Mouse (Mus musculus): ENCODE results near the gene Hmcn2.

Hmcn2 gene

DNA sequence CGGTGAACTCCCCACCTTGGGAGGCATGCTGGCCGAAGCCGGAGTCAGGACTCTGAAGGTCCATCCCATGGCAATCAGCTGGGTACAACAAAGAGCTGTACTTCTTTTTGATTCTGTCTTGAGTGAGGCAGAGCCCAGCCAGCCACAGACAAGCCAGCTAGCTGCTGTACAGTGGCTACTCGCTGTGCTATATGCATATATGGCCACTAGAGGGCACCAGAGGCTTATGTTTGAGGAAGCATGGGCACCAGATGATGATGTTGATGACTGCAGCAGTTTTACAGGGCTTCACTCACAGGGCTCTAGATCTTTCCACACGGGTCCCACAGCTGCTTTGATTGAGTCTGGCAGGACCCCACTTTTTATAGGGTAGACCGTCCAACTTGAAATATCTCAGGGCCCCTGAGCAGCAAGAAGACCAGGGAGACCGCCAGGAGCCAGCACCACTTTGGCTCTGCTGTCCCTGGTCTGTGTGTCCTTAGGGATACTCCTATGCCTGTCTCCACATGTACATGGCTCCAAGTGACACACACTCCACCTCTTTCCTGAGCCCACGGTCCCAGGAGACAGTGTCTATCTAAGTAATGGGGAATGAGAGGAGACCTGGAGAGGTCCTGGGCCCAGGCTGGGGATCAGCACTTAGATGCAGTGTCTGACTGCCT is 168.8 kb downstream of the Hmcn2 start:
- peak; percentile 92 for DNase-seq (ENCODE audit: low read depth)

DNA sequence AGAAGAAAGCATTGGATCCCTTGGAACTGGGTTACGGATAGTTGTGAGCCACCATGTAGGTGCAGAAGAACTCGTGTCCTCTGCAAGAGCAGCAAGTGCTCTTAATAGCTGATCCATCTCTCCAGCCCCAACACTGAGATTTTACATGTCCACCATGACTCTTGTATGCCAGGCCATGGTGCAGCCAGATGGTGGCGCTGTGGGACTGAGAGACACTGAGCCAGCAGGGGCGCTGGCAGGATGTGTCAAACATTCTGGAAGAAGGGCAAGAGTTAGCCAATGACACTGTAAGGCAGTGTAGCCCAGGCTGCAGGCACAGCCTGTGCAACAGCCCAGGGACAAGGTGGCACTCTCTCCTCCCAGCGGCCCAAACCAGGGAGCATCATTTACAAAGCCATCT is 170.0 kb downstream of the Hmcn2 start:
- DNase-seq (ENCODE audit: low read depth) = peak; percentile 68

DNA sequence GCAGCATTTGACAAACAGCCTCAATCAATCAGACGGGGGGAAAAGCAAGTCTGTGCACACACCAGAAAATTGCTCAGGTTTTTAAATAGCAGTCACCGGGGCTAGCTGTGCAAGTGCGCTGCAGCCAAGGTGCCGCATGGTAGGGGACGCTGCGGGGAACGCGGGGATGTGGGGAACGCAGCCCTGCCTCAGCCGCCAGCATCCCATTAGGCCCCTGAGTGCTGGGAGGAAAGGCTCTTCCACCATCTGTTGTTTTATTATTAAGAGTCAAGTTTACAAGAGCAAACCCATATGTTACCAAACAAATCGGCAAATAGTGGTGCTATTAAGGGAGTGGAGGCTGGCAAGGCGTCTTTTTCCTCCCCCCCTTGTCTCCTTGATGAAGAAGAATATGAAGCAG is 175.0 kb downstream of the Hmcn2 start:
- no peak for DNase-seq (ENCODE audit: low read depth)

DNA sequence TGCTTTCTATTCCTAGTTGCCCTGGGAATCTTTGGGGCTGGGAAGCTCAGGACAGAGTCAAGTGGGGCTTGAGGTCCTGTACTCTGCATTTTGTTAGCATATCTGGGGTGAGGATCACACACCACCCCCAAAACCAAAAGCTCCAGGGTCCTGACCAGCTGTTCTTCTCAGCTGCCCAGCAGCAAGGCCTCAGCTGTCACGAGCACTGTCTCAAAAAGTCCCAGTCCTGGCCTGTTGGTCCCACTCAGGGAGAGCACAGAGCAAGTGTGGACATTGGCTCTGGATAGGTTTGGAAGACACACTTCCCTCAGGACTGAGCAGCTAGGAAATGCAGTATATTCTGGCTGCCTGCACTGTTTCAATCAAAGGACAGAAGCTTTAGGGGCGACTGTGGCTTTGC is 176.3 kb downstream of the Hmcn2 start:
- DNase-seq (ENCODE audit: low read depth) = no peak

DNA sequence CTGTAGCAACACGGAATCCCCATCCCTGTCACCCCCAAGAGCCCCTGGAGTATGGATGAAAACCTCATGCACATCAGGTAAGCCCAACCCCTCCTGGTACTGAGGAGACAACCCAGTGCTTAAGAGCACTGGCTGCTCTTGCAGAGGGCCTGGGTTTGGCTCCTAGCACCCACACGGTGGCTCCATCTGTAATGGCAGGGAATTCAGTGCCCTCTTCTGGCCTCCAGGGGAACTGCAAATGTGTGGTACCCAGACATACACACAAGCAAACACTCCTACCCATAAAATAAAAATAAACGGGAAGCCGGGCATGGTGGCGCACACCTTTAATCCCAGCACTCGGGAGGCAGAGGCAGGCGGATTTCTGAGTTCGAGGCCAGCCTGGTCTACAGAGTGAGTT is 178.1 kb downstream of the Hmcn2 start:
- DNase-seq (ENCODE audit: low read depth) = peak; percentile 24

DNA sequence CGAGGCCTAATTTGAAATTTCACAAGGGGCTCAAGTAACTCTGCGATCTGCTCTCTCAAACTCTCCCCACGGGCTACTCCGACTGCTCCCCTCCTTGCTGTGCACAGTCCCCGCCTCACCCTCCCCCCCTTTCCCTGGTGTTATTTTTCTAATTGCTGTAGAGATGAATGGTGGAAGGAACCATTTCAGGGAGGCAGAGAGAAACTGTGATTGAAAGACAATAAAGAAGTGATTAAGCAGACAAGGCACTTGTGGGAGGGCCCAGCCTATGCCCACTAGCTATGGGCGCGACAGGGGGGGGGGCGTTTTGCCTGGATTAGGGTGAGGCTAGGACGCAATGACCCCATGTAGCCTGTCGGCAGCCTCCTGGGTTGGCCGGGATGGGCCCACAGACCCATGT is 179.0 kb downstream of the Hmcn2 start:
- DNase-seq (ENCODE audit: low read depth) = no peak

DNA sequence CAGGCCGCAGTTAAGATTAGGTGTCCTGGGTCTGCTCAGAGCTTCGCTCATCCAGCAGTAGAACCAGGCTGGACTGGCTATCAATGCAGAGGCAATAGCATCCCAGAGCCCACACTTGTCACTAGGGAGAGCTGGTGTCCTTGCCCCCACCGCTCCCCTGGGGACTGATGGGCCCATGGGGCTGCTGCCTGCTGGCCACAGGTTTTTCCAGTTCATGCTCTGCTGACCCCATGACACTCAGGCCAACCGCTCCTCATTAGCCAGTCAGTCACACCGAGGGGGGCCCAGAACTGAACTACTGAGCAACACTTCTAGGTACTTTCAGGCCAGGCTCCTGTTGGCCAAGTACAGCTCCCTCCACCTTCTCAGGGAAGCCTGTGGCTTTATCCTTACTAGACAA is 180.1 kb downstream of the Hmcn2 start:
- DNase-seq (ENCODE audit: low read depth) = no peak

DNA sequence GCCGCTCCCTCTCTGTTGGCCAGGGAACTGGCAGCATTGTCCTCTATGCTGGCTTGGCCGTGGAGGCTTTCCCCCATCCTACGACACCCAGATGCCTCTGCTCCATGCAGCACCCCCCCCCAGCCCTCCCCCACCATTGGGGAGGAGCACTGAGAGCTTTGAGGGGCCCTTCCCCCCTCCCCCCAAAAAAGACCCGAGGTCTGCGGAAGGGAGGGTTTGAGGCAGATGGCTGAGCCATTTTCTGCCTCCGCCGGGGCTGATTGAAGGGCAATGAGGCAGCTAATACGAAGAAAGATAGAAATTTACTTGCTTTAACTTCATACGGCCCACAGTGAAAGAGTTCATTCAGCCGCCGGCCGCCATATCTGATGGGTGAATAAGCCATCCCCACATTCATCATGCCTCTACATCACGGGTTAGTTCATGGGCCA is 180.8 kb downstream of the Hmcn2 start:
- no peak for DNase-seq (ENCODE audit: low read depth)

DNA sequence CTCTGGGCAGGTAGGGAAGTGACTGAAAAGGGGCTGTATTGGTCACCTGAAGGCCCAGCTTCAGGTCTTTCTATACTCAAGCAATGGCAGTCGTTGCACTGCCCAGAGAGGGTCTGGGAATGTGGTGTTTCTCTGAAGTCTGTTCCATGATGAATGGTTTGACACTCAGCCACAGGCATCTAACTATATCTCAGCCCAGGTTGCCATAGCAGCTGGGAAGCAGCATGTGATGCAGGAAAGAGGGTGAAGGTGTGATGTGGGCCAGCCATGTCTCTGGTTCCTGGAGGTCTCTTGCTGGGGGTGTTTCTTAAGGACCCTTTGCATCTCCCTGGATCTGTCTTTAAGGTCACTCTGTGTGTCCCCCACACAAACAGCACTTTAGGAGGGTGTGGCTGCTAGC is 181.9 kb downstream of the Hmcn2 start:
- DNase-seq (ENCODE audit: low read depth) = no peak

DNA sequence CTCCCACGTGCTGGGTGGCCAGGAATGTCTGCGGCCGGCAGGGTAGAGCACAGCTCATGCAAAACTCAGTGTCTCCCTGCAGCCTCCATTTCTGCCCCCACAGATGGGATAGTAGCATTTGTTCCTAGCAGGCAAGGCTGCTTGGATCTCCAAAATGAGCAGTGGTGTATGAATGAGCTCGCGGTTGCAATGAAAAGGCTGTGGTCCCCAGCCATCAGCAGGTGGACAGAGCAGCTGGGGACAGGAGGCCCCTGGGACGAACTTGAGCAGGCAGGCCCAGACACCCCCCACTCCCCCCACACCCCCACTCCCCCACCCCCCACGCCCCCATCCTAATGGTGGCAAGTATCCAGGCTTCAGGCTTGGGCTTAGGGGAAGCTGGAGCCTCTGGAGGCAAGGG is 182.9 kb downstream of the Hmcn2 start:
- DNase-seq (ENCODE audit: low read depth) = no peak

DNA sequence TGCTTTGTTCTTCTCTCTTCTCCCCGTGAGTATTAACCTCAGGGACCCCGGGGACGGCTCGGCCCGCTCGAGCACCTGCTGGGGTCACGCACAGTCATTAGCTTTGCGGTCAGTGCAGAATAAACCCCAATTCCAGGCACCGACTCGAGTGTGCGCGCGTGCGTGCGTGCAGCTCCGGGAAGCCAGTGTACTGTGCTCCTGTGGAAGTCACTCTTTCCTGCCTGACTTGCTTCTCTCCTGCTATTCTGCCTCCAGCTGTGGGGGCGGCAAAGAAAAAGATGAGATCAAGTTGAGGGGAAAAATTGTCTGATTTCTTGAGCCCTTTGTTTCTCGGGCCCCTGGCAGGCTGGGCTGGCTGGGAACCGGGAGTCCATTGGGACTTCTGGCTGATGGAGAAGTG is 183.4 kb downstream of the Hmcn2 start:
- DNase-seq (ENCODE audit: low read depth) = no peak

DNA sequence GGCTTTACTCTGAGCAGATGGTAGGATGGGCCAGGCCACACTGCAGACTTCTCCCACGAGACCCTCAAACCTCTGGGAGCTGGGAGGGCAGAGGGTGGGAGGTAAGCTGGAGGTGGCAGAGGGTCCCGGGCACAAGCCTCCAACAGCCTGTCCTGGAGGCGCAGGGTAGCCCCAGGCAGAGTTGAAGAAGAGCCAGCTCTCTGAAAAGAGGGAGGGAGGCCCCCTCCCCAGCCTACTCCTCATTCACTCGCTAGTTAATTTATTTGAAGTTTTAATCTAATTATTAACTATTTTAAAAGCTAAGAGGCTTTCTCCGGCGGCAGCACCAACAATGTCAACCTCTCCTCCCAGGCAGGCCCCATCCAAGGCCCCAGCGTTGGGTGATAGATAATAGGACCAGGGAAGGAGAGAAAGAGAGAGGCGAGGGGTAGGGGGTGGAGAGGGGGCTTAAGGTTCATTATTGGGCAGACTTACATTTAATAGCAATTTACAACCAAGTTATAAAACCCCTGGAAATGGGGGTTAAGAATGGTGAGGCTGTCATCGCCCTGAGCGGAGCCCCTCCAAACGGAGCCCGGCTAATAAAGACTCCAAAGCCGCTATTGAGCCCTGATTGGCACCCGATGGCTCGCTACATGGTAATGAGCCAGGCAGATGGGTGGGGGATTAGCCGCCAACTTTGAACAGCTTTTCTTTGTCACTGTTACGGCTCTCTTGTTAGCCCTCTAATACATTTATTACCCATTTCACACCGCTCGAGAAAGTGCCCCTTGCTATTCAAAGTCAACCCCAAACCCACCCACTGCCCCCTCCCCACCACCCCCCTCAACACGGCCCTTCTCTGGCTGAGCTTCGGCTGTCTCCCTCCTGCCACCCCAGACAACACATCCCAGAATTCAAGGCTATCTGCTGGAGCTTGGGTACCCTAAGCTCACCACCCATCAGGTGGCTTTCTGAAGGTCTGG is 185.4 kb downstream of the Hmcn2 start:
- DNase-seq (ENCODE audit: low read depth) = no peak

DNA sequence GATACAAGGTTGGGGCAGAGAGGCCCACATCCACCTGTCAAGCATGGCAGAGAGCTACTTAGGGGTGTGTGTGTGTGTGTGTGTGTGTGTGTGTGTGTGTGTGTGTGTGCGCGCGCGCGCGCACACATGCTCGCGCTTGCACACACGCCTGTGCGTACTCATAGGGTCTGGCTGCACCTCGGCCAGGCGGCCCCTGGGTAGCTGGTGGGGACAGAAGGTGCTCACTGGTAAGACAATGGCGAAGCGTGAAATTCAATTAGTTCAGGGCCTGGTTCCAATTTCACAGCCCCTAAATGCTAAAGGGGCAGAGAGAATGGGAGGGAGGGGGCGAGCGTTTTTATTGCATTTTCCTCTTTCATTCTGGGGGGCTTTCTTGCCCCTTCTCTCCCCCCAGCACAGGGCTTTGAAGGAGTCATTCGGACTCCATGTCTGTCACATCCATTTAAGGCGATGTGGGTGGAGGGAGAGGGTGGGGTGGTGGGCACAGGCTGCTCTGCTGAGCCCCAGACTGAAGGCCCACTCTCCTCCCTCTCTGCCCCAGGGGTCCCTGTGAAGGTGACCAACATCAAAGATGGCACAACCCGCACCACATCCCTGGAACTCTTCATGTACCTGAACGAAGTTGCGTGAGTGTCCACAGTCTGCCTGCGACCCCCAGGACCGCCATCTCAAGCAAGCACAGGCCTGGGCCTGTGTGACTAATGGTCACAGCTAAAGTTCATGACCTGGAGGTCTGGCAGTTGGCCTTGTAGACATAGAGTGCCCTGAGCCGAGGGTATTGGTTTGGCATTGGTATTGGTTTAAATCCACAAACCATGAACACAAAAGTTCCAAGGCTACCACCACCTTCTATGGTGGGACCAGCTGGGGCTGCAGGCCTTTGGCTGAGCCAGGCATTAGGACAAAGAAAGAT is 186.3 kb downstream of the Hmcn2 start:
- DNase-seq (ENCODE audit: low read depth) = no peak

DNA sequence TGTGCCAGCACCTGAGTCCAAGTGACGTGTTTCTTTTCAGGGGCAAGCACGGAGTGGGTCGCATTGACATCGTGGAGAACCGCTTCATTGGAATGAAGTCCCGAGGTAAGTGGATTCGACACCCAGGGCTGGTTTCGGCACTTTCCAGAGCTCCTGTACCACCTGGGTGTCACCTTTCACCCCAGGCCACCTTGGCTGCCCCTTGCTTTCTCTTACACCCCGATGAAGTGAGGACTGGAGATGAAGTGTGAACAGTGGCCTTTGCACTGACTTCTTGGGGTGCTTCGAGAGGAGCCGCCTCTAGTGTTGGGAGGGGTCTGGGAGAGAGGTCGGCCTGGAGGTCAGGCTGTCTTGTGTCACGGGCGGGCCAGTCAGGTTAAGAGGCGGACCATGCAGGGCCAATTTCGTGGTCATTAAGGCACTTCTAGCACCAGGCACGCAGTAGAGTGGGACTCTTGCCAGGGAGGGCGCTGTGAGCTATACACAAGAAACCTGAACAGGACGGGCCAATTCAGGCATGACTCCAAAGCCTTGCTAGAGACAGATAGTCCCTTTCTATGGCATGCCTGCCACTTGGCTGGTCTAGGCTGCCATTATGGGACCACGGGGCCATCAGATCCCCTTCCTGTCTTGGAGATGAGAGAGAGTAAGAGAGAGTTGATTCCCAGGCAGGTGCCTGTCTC is 187.4 kb downstream of the Hmcn2 start:
- no peak for DNase-seq (ENCODE audit: low read depth)

DNA sequence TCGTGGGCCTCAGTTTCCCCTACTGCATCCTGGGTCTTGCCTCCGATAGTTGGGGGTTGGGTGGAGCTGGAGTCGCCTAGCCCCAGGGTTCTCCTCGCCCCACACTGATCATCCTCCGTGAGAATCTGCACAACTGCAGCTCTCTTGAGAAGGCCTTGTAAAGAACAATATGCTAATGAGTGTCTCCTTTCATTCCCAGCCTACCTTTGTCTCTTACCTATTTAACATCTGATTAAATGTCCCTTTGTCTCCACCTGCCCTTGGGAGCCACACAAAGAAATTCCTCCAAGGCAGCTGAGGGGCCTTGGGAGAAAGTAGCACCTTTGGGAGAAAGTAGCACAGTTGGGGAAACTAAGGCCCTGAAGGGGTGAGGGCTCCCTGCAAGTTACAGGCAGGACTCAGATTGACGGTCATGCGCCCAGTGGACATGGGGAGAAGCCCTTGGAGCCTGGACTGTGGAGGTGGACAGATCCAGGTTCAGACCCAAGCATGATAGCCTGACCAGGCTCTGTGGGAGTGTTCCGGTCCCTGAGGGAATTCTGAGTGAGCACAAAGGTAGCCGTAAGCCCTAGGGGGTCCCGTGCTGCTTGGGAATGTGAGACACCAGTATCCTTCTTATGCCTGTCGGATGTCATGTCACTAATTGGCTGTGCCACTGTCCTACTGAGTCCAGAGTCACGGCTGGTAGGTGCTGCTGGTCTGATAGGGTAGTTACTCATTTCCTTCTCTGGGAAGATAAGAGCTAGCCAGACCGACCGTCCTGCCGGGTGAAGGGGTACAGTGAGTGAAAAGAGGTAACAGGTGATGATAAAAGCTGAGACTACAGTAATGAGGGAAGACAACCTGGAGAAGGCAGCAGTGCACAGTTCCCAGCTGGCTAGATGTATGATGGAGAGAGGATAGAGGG is 188.7 kb downstream of the Hmcn2 start:
- DNase-seq (ENCODE audit: low read depth) = no peak

DNA sequence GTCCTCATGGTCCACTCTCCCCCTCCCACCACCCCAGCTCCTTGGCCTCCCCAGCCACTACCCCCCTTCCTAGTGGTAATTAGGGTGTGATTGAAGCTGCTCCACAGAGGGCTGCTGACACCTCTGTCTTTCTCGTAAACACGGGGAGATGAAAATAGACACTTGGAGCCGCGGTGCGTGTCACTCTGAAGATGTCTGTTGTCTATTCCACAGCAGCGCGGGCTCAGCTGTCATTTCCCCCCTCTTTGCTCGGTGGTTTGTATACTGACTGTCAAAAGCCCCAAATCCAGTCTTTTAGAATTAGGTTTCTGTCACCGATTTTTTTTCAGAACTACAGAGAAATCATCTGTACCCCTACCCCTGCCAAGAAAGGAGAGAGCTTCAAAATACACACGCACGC is 191.3 kb downstream of the Hmcn2 start:
- no peak for DNase-seq (ENCODE audit: low read depth)

DNA sequence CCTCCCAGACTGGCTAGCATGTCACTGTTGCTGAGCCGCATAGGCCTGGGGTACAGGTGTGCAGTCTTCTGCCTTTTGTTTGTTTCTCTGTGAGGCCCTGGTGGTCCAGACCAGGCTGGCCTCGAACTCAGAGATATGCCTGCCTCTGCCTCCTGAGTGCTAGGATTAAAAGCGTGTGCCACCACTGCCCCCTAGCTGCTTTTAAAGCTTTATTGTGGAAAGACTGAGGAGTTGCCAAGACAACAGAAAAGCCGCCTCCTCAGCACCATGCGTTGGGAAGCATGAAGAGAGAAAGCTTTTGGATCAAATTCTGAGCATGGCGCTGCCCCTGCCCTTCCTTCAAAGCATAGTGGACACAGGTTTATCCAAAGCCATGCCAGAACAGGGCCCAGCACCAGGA is 194.6 kb downstream of the Hmcn2 start:
- no peak for DNase-seq (ENCODE audit: low read depth)

Data from induced T-regulatory cell, adult 2 months (primary cell).